Mouse (Mus musculus) telencephalon, adult 2 months (tissue): ENCODE measurements around the gene Rcor1.
"Not testable (repeated sequence)": the region's sequence is repeated elsewhere in the genome, so short reads cannot be mapped to it uniquely, and the experiment has no call there.

Source experiments
- DNase-seq: peaks from one replicate; pipeline ENCODE4 v3.0.0-alpha.2; 2011; ENCODE audit warnings: low read depth, low spot score

Gene Rcor1

GRCm38 (mm10) chr12:111069299-111069698, 30.1 kb downstream of the Rcor1 start:
- not testable (repeated sequence) for DNase-seq

DNA sequence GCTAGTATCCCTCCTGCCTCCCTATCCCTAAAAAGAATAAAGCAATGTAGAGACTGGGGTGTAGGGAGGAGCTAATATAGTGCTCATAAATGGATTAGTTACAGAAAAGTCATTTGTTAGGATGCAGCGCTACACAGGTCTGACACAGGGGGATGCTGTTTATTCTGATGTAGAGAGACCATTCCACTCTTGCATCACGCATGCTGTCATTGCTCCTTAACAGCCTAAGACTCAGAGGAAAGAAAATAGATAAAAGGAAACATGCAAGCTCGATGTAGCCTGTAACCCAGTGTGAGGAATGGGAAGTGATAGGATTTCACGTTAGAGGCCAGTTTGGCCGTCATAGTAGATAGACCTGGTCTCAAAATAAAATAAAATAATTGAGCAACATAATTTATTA, 31.9 kb downstream of the Rcor1 start:
- no peak for DNase-seq

DNA sequence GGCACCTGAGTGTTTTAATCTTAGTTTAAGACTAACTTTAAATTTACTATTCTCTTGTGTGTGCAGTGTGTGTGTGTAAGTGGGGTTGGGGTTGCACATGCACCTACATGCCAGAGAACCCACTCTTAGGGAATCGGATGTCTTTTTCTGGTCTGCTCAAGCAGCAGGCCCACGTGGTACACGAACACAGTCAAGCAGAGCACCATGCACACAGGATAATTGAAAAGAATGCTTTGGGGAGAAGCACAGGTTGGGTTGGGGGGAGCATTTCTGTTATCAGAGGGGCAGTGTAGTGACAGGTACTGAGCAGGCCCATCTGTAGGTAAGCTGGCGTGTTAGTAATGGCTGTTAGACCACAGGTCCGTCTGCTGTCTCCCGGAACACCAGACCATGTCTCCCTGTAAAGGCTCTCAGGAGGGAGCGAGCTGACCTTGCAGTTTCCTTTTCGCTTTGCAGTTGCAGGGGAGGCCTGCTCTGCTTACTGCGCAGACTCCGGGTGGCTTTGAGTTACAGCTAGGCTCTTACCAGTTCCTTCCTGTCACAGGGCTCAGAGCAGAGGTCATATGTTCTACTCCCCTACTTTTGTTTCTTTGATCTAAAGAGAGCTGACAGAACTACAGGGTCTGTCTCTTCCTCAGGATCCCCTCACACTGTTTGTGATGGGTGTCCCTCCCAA, 32.5 kb downstream of the Rcor1 start:
- no peak for DNase-seq

DNA sequence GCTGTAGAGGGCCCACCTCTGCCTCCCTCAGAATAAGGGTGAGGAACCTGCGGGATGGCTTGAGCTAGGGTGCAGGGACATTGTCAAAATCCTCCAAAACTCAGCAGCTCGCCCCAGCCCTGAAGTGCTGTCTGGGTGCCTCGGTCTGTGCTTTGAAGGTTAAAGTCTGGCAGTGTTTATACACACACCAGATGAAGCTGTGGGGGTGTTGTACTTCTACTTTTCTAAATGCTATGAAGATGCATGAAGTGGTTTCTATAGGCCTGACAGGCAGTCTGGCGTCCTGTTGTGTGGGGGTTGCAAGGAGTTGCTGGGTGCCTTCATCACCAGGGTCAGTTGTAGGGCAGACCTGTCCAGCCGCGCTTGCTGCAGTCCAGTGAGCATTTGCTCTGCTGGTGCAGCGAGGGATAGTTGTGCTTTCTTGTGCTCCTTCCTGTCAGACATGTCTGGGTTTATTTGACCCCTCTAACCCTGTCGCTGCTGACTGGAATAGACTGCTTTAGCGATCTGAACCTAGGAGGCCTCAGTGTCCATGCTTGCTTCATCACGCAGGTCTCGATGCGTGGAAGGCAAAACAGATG, 37.3 kb downstream of the Rcor1 start:
- no peak for DNase-seq

GRCm38 (mm10) chr12:111085579-111085978, 46.4 kb downstream of the Rcor1 start:
- DNase-seq, result no peak

- DNase-seq, result no peak
Observed at GRCm38 (mm10) chr12:111087066-111087465, 47.9 kb downstream of the Rcor1 start.

GRCm38 (mm10) chr12:111088186-111088585, 49.0 kb downstream of the Rcor1 start:
- DNase-seq, result peak; percentile 85

- peak; percentile 66 for DNase-seq
Observed at GRCm38 (mm10) chr12:111088731-111089141, 49.6 kb downstream of the Rcor1 start.

DNA sequence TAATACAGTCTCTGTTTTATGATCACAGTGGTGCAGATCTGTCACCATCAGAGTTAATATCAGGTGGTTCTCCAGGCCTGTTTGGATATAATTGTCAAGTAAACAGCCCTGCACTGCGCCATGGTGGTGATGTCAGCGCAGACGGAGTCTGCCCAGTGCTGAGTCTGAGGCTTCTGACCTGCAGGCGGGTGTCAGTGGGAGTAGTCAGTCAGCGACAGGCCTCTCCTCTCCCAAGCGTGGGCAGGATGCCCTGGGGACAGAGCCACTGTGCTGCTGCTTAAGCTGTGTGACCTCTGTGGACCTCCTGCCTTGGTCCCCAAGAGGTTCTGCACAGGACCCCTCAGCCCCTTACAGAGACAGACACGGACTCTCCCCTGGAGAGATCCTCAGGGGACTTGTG, 50.0 kb downstream of the Rcor1 start:
- no peak for DNase-seq

DNA sequence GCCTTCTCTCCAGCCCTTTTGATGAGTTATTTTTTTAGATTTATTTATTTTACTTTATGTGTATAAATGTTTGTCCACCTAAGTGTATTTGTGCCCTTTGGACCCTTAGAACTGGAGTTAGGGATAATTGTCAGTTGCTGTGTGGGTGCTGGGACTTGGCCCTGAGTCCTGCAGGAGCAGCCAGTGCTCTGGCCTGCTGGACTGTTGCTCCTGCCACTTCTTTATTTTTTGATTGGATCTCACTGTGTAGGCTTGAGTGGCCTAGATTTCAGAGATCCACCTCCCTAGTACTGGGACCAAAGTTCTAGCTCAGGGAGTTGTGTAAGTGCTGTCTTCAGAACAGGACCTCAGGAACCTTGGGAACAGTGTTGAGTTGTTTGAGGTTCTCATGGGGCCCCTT, 51.6 kb downstream of the Rcor1 start:
- DNase-seq, result no peak

DNA sequence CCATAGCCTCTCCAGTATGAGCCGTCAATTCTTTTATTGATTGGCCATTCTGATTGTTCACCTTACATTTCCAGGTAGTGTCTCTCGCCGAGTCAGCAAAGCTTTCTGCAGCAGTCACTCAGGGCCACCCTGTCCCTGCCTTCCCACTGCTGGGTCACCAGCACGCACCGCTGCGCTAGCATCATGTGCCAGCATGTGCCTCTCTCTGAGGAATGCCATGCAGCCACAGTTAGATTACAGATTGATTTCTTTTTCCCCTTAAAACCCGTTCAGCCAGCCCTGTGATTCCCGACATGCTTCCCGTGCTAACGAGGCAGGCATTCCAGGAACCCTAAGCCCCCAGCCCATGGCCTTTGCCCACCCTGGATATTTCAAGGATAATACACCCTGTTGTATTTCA, 52.8 kb downstream of the Rcor1 start:
- no peak for DNase-seq

DNA sequence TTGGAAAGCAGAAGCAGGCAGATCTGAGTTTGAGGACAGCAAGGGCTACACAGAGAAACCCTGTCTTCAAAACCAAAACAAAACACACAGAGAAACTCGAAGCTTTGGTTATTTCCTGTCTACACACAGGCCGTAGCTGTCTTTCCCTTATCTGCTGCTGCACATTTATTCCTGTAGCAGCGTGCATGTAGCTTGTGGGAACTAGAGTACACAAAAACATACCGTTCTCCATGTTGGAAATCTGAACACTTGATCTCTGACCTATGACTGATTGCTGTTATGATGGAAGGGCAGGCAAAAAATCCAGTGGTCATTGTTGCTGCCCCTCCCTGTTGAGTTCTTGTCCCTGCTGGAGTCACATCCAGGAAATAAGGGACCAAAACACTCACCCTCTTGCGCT, 54.9 kb downstream of the Rcor1 start:
- no peak for DNase-seq

- no peak for DNase-seq
Observed at GRCm38 (mm10) chr12:111095086-111095485, 55.9 kb downstream of the Rcor1 start.

- no peak for DNase-seq
Observed at GRCm38 (mm10) chr12:111096249-111096648, 57.1 kb downstream of the Rcor1 start.

GRCm38 (mm10) chr12:111097036-111097435, 57.9 kb downstream of the Rcor1 start:
- no peak for DNase-seq

GRCm38 (mm10) chr12:111111176-111111575, 72.0 kb downstream of the Rcor1 start:
- DNase-seq, result no peak

DNA sequence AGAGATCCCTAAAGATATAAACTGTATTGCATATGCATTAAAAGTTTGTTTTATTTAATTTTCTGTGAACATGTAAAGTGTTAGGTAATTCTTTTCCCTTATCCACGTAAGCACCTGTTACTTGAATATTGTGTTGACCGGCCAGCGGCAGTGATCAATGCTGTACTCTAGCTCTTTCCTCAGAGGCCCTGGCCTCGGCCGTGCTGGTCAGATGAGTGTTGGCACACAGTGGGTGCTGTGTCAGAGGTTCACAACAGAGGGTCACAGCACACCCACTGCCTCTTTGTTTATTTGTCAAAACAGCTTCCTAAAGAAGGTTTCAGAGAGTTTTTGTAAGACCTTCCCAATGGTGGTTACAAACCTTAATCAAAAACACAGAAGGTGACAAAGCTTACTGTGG, 75.4 kb downstream of the Rcor1 start:
- no peak for DNase-seq

DNA sequence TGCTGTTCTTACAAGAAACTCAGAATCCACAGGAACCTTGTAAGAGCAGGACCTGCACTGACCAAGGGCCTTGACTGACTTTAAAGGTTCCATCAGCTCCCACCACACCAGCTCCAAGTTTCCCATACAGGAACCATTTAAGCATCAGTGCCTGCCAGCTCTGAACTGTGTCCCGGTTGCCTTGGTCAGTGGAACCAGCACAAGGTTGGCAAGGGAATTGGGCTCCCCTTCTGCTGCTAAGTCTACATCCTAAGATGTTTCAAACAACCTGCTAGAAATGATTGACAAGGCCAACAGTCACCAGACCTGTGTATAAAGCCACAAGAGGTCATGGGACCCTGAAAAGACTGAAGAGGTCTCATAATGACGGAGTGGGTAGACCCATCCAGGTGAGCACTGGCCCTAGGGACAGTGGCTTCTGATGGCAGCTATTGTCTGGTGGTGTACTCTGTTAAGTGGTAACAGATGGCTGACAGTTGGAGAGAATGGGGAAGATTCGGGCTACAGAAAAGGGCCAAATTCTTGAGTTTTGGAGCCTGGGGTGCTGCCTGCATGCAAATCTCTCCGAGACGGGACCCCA, 80.4 kb downstream of the Rcor1 start:
- DNase-seq, result no peak

GRCm38 (mm10) chr12:111120976-111121645, 82.0 kb downstream of the Rcor1 start:
- no peak for DNase-seq

DNA sequence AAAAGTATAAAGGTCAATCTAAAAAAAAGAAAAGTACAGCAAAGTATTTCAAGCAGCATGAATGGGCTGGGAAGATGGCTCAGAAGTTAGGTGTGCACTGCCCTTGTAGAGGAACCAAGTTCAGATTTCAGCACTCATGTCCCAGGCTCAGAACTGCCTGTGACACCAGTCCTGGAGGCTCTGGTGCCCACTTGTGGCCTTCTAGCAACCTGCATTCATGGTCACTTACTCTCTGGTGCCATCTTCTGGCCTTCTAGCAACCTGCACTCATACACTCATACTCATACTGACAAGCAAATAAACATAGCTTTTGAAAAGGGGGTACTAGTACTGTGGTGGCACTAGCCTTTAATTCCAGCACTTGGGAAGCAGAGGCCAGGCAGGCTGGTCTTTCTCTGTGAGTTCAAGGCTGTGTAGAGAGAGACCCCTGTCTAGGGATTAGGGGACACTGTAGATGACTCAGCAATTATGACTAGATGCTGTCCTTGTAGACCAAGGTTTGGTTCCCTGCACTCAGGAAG, 83.2 kb downstream of the Rcor1 start:
- no peak for DNase-seq

DNA sequence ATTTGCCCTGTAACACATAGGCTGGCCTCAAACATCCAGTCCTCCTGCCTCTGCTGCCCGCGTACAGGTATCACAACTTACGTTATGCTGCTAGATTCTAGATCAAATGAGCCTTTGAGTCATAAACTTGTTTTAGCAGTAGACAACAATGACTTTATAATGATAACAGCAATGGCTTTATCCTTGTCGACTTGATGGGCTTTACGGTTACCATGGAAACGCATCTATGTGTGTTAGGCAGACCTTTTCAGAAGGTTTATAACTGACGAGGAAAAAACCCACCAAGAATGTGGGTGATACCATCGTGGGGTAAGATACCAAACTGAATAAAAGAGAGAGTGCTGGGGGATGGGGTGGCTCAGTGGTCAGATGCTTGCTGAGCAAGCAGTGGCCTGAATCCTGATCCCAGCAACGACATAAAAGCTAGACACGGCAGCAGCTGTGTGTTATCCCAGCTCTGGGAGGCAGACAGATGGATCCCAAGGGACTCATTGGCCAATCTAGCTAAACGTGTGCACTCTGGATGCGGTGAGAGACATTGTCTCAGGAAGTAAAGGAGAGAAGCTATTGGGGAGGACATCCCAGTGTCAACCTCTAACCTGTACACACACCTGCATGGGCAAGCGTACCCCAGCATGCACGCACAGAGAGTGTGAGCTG, 85.6 kb downstream of the Rcor1 start:
- no peak for DNase-seq

GRCm38 (mm10) chr12:111125666-111126065, 86.5 kb downstream of the Rcor1 start:
- DNase-seq, result no peak
